Mouse (Mus musculus) splenic B cell, adult 2 months (primary cell): ENCODE data around the gene Scrg1.
"Not testable (repeated sequence)": the region's sequence is repeated elsewhere in the genome, so short reads cannot be mapped to it uniquely, and the experiment has no call there.

Source experiments
- DNase-seq: peaks from one replicate; pipeline ENCODE4 v3.0.0-alpha.2; 2011; ENCODE audit warnings: low read depth, low spot score
- H3K27me3 ChIP-seq: 2 replicates; pipeline ENCODE4 v1.6.1; 2012; ENCODE audit warnings: mild to moderate bottlenecking, low read length, moderate library complexity, mixed read lengths; ENCODE audit not compliant: control insufficient read depth, poor library complexity, insufficient read depth, severe bottlenecking
- H3K36me3 ChIP-seq: 2 replicates; pipeline ENCODE4 v1.6.1; 2012; ENCODE audit warnings: mild to moderate bottlenecking, low read length, moderate library complexity, mixed read lengths; ENCODE audit not compliant: control insufficient read depth, poor library complexity, insufficient read depth, severe bottlenecking

The Scrg1 gene

GRCm38 (mm10) chr8:57478406-57478805 lies 22.7 kb downstream of the Scrg1 start:
- H3K27me3 ChIP-seq = no peaks in the 10 kb centered on the region
- H3K36me3 ChIP-seq = no peaks in the 10 kb centered on the region
- DNase-seq = no peak

DNA sequence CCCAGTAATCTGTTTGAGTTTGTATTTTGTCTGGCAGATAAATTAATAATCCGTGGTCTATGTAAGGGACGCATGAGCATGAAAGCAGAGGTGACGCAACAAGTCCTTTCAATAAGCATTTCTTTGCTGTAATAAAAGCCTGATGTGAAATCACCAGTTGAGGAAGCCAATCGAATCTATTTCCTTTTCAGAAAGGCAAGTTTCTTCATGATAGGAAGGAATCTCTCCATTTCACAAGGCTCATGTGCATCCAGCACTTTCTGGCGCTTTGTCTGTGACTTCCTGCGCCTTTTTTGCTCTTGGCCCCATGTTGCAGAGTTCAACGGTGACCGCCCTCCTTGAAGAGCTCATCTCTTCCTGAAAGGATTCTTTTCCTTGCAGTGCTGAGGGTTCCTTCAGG lies 24.0 kb downstream of the Scrg1 start:
- H3K27me3 ChIP-seq = no peaks in the 10 kb centered on the region
- no peaks in the 10 kb centered on the region for H3K36me3 ChIP-seq
- no peak for DNase-seq

DNA sequence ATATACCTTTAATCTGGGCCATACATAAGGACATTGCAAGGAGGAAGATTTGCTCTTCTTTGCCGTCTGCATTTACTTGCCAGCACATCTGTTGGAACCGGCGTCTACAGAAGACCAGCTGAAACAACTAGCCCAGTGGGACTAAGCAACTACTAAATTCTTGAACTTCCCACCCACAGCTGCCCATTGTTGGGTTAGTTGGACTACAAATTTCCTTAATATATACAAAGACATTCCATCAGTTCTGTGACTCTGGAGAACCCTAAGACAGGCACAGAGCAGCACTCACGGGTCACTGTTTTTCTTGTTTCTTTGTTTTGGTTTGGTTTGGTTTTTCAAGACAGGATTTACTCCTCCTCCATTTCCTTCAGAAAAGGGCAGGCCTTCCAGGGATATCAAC lies 24.9 kb downstream of the Scrg1 start:
- no peak for DNase-seq
- Histone ChIP-seq H3K36me3 (no peaks in the 10 kb centered on the region), H3K27me3 (no peaks in the 10 kb centered on the region)

- H3K36me3 ChIP-seq = no peaks in the 10 kb centered on the region
These were observed 31.0 kb downstream of the Scrg1 start for GRCm38 (mm10) chr8:57486491-57487440.

GRCm38 (mm10) chr8:57487441-57488155 lies 31.9 kb downstream of the Scrg1 start, which contains the start of gene Sap30:
TSS of gene Sap30 (minus strand) at chr8:57487860.
- Histone ChIP-seq H3K36me3 (no peaks in the 10 kb centered on the region), H3K27me3 (no peaks in the 10 kb centered on the region)
- DNase-seq = peak; percentile 98

More at GRCm38 (mm10) chr8:57486491-57487440, 31.0 kb downstream of the Scrg1 start:
- no peaks in the 10 kb centered on the region for H3K27me3 ChIP-seq
- peak; percentile 22 for DNase-seq

DNA sequence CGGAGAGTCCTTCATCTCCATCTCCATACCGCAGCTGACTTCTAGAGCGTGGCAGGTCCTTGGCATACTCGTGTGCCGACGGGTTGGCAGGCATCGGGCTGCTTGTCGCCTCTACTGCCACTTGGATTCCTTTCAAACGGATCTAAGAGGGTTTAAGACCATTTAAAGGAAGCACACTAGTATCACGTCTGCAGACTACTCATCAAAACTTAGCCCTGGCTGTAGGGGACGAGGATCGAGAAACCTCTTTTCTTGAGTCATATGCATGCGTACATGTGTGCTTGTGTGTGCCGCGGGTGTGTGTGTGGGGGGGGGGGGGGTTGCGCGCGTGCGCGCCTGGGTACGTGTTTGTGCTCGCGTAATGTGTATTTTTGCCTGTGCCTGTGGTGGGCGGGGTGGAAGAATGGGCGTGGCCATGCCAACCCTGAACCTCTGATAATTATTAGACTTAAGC lies 32.6 kb downstream of the Scrg1 start:
- Histone ChIP-seq H3K27me3 (no peaks in the 10 kb centered on the region), H3K36me3 (no peaks in the 10 kb centered on the region)
- peak; percentile 86 for DNase-seq

- Histone ChIP-seq H3K27me3 (no peaks in the 10 kb centered on the region), H3K36me3 (no peaks in the 10 kb centered on the region)
- DNase-seq = no peak
These were observed 33.6 kb downstream of the Scrg1 start for GRCm38 (mm10) chr8:57489366-57489765.

- H3K27me3 ChIP-seq = no peaks in the 10 kb centered on the region
- H3K36me3 ChIP-seq = no peaks in the 10 kb centered on the region
- DNase-seq = no peak
These were observed 34.2 kb downstream of the Scrg1 start for GRCm38 (mm10) chr8:57489896-57490295.

DNA sequence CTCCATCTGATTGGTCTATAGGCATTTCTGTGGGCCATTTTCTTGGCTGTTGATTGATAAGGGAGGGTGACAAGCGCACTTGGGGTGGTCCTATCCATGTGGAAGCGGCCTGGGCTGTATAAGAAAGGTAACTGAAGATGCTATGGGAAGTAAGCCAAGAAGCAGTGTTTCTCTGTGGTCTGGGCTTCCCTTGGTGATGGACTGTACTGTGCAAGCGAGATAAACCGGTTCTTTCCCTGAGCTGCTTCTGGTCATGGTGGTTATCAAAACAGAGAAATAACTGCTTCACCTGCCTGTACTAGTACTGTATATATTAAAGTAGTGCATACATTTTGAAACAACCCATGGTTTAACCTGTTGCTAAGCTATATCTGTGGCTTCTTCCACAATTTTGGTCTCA lies 36.1 kb downstream of the Scrg1 start:
- no peaks in the 10 kb centered on the region for H3K27me3 ChIP-seq
- no peak for DNase-seq
- H3K36me3 ChIP-seq = no peaks in the 10 kb centered on the region

DNA sequence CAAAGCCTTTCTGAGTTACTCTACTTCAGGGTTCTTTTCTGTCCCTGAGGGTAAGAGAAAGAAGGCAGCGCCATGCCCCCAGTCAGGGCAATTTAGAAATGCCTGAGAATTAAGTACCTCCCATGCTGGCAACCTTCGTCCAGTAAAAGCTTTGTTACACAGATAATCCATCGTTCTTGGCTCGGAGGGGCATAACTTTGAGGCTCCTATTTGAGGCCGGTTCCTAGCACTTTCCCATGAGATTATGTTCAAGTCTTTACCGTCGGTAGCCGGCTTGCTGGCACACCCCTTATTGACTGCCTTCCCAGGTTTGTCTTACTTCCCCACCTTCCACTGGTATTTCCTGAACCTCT lies 42.7 kb downstream of the Scrg1 start:
- no peak for DNase-seq
- no peaks in the 10 kb centered on the region for H3K36me3 ChIP-seq
- H3K27me3 ChIP-seq = no peaks in the 10 kb centered on the region

DNA sequence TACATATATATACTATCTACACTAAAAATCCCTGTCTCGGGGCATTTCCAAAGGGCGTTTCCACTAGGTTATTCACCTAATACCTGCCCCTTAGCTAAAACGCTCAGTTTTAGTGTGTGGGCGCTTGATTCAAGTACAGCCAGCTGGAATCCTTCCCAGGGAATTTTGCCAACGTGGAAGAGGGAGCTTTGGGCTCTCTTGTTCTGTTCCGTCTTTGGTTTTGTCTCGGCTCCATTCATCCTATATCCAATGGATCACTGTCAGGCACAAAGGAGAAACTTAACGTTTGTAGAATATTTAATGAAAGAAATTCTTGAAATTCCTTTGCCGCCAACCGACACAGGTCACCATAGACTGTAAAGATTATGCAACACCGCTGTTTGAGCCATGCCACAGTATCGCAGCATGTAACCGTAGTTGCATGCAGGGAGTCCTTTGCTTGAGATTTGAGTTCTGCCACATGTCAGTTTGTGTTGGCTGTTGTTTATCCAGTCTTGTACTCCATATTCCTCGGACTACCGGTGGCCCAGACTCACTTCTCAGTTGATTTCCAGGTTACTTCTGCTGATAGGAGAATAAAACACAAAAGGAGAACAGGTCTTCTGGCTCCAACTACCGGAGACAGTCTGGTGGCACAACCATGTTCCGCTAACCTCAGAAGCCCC lies 43.3 kb downstream of the Scrg1 start:
- no peaks in the 10 kb centered on the region for H3K36me3 ChIP-seq
- no peaks in the 10 kb centered on the region for H3K27me3 ChIP-seq
- DNase-seq = no peak

DNA sequence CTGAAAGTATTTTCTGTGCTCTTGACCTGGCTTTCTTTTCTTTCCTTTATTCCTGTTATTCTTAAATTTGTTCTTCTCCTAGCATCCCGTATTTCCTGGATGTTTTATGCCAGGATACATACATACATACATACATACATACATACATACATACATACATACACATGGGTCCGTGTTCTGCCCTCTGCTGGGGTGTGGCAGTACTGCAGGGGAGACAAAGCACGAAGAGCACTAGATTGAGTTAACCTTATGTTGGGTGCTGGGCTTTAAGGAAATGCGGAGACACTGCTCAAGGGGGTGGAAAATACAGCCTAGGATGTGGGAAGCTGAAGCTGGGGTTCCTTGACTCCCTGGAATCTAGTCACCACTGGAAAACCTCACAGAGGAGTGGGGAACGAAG lies 47.9 kb downstream of the Scrg1 start:
- H3K36me3 ChIP-seq = no peaks in the 10 kb centered on the region
- DNase-seq = peak; percentile 87

DNA sequence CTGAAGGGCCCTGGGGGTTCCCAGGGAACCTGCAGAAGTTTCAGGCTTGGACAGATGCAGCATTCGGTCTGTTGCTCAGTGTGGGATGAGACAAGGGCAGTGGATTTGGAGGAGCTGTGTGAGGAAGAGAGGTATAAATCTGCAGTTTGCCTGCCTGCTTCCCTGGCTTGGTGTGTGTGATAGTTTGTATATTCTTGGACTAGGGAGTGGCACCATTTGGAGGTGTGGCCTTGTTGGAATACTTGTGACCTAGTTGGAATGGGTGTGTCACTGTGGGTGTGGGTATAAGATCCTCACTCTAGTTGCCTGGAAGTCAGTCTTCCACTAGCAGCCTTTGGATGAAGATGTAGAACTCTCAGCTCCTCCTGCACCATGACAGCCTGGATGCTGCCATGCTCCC lies 49.8 kb downstream of the Scrg1 start:
- H3K27me3 ChIP-seq, H3K36me3 ChIP-seq, DNase-seq: not testable (repeated sequence)

More for the DNA sequence above, 47.9 kb downstream of the Scrg1 start:
- H3K27me3 ChIP-seq = no peaks in the 10 kb centered on the region

DNA sequence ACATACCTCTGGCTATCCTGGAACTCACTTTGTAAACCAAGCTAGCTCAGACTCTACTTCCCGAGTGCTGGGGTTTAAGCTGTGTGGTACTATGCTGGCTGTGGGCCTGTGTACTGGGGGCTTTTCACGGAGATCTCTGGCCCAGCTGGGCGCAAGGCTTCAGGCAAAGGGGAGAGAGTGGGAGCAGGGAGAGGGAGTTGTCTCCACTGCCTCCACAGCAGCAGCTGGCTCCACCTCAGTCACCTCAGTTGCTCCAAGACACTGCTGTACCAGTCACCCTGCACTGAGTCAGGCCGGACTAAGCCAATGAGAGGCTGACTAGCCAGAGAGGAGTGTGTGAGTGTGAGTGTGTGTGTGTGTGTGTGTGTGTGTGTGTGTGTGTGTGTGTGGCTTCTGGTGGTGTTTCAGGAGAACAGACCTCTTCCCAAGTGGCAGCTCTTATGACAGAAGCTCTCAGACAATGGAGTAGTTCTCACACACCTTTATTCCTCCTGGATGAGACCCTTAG lies 51.9 kb downstream of the Scrg1 start:
- no peak for DNase-seq
- no peaks in the 10 kb centered on the region for H3K36me3 ChIP-seq
- no peaks in the 10 kb centered on the region for H3K27me3 ChIP-seq
